Mouse (Mus musculus) heart, postnatal 36 days (tissue): Measurements from ENCODE around the gene Ssu72. TPM values are rescaled to one million over a fixed set of nuclear protein-coding genes. Genes with fewer than 3 reads are reported as not detected.

Source experiments
- DNase-seq, 2 experiments: peaks; one replicate each; pipeline ENCODE4 v3.0.0; 2021 to 2022
- intact Hi-C: fragments of 180-260 bp; cut with DNase I; formaldehyde crosslinking; loops from one replicate; pipeline ENCODE4 v1.15.1; 2025
- total RNA-seq, 2 experiments: library from RNA; stranded (reverse); gene quantifications; 2 replicates each; pipeline ENCODE4 v1.2.3; 2021

Ssu72 gene
- total RNA-seq, 2 experiments from 2014 or later, result 43.5 to 45.6 TPM

DNA sequence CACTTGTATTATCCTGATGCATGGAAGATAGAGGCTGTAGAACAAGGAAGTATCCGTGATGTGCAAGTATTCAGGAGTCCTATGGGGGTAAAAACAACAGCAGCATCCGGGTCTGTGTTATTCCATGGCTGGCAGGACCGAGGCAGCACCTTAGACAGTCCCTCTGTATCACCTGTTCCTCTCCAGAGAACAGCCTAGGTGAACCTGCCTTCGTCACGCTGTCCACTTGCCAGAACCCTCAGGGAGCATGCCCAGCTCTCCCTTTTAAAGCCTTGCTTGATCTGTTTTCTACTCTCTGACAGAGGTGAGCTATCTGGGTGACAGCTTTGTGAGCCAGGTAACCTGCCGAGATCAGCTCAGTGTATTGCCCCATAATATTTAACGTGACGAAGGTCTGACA is 39.9 kb downstream of the Ssu72 start:
- DNase-seq, result no peak
- intact Hi-C loops, result no loop called here

DNA sequence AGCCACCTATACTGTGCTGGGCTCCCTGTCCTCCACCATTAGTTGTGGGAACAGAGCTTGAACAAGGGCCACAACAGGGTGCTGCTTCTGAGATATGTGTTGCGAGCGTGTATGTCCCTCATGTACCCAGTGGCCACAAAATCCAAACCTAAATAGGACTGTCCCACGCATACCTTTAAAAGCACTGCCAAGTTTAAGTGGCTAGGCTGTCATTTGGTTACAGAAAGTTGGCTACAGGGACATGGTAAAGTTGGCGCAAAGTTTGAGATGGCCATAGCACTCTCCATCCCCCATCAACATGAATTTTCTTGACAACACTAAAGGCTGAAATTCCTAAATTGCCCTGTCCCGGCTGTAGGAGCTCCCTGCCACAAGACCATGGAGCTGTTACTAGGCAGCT is 40.5 kb downstream of the Ssu72 start:
- intact Hi-C loops, result no loop called here
- no peak for DNase-seq

- no peak for DNase-seq
- intact Hi-C loops, result no loop called here
These were observed 41.5 kb downstream of the Ssu72 start for GRCm38 (mm10) chr4:155746036-155746548.

- intact Hi-C loops, result no loop called here
- no peak for DNase-seq
These were observed 42.2 kb downstream of the Ssu72 start for GRCm38 (mm10) chr4:155746575-155747490.

GRCm38 (mm10) chr4:155757011-155757410 is 52.4 kb downstream of the Ssu72 start:
- DNase-seq, result no peak
- intact Hi-C loops, result loop anchor here (5.0 kb wide), 1 partner anchor 35 kb away; no protein-coding TSS in a partner anchor

DNA sequence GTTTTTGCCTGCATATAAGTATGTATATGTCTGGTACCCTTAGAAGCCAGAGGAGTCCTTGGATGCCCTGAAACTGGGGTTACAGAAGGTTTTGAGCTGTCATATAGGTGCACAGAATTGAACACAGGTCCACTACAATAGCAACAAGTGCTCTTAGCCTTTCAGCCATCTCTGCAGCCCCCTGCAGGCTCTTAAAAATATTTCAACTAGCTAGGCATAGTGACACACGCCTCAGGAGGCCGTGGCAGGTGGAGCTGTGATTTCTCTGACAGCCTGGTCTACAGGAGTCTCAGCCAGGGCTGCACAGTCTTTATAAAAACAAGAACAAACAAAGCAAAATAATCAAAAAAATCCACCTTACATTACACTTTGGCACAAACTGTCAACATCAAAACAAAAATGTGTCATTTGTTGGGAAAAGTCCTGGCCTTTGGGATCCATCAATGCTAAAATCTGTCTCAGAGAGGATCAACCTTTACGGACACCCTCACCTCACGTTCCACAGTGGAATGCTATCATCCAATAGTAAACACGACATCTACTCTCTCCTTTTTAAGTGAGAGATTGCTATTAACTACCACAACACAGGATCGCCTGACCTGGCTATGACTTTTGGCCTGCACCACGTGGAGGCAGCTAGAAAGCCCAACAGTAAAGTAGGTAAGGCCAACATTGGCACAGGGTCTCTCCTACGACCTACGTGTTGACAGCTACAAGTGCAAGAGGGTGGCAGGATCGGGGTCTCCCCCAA is 55.4 kb downstream of the Ssu72 start:
- DNase-seq, result no peak
- intact Hi-C loops, result loop anchor here (5.0 kb wide), 2 partner anchors 38 to 138 kb away; partner anchors contain the start of gene Cdk11b

DNA sequence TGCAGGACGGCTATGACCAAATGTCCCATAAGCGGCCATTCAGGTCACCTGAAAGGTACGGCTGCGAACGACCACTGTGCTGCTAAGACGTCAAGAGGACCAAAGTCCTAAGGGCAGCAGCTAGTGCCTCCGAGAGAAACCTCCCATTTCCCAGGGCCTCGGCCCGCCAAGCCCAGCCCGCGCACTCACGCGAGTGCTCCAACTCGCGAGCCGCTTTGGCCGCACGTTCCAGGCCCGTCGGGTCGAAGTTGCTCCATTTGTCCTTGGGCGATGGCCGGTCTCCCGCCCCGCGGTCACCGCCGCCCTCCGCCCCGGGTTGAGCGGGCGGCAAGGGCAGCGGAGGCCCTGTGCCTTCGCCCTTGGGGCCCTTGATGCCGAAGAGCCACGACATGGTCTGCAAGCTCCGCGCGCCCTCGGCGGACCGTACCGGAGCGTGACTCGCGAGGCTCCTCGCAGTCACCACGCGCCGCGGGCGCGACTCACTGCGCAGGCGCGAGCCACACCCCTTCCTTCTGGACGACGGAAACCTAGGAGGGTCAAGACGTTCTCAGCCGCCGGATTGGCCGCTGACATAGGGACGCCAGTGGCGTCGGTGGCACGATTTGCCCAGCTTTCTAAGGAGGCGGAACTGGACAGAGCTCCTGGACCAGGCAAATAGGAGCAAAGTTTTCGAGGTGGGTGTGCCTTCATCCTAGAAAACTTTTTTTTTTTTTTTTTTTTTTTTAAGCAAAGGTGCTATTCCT is 56.2 kb downstream of the Ssu72 start, which contains the start of gene Atad3a:
Gene Atad3a (minus strand): TSS at position 481 of the 743 bp plus-strand sequence.
- DNase-seq, result peak; percentile 98
- intact Hi-C loops, result loop anchor here (5.0 kb wide), 1 partner anchor 138 kb away; the partner anchor contains the start of gene Cdk11b

- intact Hi-C loops, result loop anchor here (5.0 kb wide), 1 partner anchor 139 kb away; the partner anchor contains the start of gene Cdk11b
- no peak for DNase-seq
These were observed 56.9 kb downstream of the Ssu72 start for GRCm38 (mm10) chr4:155761356-155762099.

- intact Hi-C loops, result loop anchor here (5.0 kb wide), 1 partner anchor 140 kb away; the partner anchor contains the start of gene Cdk11b
- no peak for DNase-seq
These were observed 57.8 kb downstream of the Ssu72 start for GRCm38 (mm10) chr4:155762357-155762756.

DNA sequence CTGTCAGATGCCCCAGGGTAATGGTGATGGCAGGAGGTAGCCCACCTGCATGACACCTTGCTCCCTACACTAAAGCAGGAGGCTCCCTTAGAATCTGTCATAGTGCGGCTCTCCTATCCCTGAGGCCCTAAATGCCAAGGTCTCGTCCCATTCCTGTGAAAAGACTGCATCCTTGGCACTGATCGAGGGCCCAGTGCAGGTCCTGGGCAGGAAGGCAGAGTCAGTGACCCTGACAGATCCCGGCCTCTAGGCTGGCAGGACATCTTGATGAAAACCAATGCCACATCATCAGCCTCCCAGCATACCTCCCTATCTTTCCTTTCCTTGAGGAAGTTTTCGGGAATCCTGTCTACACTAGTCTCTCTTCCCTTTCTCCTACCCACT is 64.9 kb downstream of the Ssu72 start:
- DNase-seq, result no peak
- intact Hi-C loops, result loop anchor here (1.0 kb wide), 1 partner anchor 15 kb away; no protein-coding TSS in a partner anchor

- intact Hi-C loops, result loop anchor here (1.0 to 2.0 kb wide), 2 partner anchors 14 to 49 kb away; no protein-coding TSS in a partner anchor
- peak; percentile 93 to 96 for DNase-seq
These were observed 65.4 kb downstream of the Ssu72 start for GRCm38 (mm10) chr4:155769880-155770512.

DNA sequence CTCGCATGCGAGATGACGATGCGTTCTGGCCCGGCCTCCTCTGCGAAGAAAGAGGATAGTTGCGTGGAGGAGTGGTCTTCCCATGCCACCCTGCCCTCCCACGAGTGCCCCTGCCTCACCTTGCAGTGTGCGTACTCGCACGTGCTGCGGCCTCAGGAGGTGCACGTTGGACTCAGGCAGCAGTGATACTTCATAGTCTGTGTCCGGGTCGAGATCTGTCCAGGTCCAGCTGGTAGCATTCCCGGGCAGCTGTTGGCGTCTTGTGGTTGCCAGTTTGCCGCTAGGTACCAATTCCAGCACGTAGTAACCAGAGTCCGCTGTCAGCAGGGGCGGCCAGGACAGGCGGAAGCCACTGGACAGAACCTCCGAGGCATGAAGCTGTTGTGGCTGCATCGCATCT is 66.0 kb downstream of the Ssu72 start:
- intact Hi-C loops, result loop anchor here (2.0 kb wide), 1 partner anchor 50 kb away; no protein-coding TSS in a partner anchor
- no peak for DNase-seq

- DNase-seq, result no peak
- intact Hi-C loops, result loop anchor here (2.0 kb wide), 1 partner anchor 51 kb away; no protein-coding TSS in a partner anchor
These were observed 67.1 kb downstream of the Ssu72 start for GRCm38 (mm10) chr4:155771706-155772105.

GRCm38 (mm10) chr4:155772786-155773185 is 68.2 kb downstream of the Ssu72 start:
- no peak for DNase-seq
- intact Hi-C loops, result no loop called here

- no peak for DNase-seq
- intact Hi-C loops, result no loop called here
These were observed 68.9 kb downstream of the Ssu72 start for GRCm38 (mm10) chr4:155773335-155774078.

DNA sequence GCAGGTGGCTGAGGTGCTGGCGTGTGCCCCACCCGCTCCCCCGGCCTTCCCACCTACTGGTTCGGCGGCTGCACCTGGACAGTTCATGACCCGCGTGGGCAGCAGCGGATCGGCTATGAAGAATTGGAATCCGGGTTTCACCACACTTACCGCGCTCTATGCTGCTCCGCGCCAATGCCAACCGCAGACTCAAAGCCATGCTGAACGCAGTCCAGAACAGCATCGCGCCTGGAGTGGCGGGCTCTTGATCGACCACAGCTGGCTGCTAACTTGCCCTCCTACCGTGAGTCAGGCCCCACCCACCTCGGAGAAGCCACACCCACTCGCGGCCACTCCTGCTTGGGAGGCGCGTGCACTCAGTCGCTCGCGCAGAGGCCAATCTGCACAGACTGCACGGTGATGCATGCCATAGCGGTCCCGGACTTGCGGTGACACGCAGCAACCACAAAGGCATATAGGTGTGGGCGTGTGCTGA is 69.7 kb downstream of the Ssu72 start, which contains the start of gene Vwa1:
Gene Vwa1 (minus strand): TSS at position 419 of the 475 bp plus-strand sequence.
- intact Hi-C loops, result no loop called here
- DNase-seq, result peak; percentile 89 to 91

GRCm38 (mm10) chr4:155774971-155775740 is 70.6 kb downstream of the Ssu72 start:
- peak; percentile 82 to 83 for DNase-seq
- intact Hi-C loops, result no loop called here
